Mouse (Mus musculus): ENCODE data around the gene Polr2l.

DNA sequence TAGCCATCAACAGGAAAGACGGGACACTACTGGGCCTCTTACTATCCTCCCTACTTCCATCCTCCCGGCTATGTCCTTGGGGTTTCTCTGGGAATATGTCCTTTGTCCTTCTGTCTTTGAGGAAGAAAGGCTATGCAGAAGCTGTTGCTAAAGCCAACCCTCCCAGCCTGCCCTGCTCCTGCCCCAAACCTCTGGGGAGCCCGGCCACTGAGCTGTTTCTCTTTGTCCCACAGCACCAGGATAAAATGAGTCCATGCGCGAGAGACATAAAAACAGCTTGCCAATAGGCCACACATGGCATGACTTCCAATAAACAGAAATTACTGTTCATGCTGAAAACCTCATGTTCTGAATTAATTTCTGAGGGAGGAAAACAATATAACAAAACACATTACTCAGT, 43.4 kb upstream of the Polr2l start:
- TF ChIP-seq CTCF (IDR thresholded peaks at IDR 0.05; ENCODE audit: low read depth, low read length): no peak
- no peak for TF ChIP-seq POLR2A (IDR thresholded peaks at IDR 0.05; ENCODE audit: insufficient read depth, low read length)
- TF ChIP-seq EP300 (IDR thresholded peaks at IDR 0.05; ENCODE audit: insufficient read depth, low read depth, low read length): no peak

All from ES-Bruce4 (cell line).